Mouse (Mus musculus): ENCODE results near the gene Pir. TPM values are rescaled to one million over a fixed set of nuclear protein-coding genes. Genes with fewer than 3 reads are reported as not detected.

Pir gene
- polyA plus RNA-seq, 1 experiment, result 6.3 TPM

DNA sequence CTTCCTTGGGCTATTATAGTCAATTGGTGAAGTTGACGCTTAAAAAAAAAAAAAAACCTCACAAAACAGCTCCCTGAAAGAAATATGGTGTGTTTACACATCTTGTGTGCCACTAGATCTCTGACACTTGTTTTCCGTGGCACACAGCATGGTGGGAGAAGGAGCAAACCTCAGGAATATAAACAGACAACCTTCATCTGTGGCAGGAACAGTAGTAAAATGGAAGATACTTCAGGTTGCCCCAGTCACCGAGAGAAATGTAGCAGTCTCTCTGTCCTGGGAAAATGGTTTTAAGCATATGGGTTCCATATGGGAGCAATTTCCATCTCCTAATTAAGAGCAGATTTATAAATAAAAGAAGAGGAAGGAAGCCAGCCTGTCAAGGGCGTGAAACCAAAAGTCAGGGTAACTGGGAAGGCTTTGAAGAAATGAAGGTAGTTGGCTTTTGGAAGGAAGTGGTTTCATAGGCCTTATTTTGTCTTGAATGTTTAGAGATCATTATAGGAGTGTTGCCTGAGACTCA lies 54.3 kb downstream of the Pir start:
- no peak overlapping the region for H3K4me3 ChIP-seq (ENCODE audit: insufficient read depth, low read length)
- TF ChIP-seq POLR2A (IDR thresholded peaks at IDR 0.05; ENCODE audit: extremely low read depth, insufficient read depth, low read length) (no peak), CTCF (IDR thresholded peaks at IDR 0.05; ENCODE audit: extremely low read depth, insufficient read depth, low read length) (no peak)
- no peaks in the 10 kb centered on the region for H3K4me1 ChIP-seq (ENCODE audit: control insufficient read depth, insufficient read depth, low read length)
- H3K27ac ChIP-seq (ENCODE audit: insufficient read depth, low read length), result no peak overlapping the region

DNA sequence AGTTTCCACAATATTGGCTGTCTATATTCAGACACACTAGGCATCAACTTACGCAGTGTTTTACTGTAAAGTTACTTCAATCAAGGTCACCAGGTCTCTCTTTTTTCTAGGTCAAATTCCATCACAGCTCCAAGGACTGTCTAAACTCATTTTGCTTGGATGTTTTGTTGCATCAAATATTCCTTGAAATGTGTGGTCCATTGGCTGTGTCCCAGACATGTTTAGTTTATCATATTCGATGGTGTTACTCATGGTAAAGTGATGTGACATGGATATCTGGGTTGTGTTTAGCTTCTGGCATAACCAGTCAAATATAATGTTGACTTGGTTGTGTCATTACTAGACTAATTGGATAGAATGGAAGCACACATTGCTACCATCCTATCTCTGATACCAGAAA lies 61.2 kb downstream of the Pir start:
- Histone ChIP-seq H3K4me3 (ENCODE audit: insufficient read depth, low read length) (no peak overlapping the region), H3K27ac (ENCODE audit: insufficient read depth, low read length) (no peak overlapping the region), H3K4me1 (ENCODE audit: control insufficient read depth, insufficient read depth, low read length) (no peaks in the 10 kb centered on the region)
- TF ChIP-seq POLR2A (IDR thresholded peaks at IDR 0.05; ENCODE audit: extremely low read depth, insufficient read depth, low read length), result no peak
- no peak for TF ChIP-seq CTCF (IDR thresholded peaks at IDR 0.05; ENCODE audit: extremely low read depth, insufficient read depth, low read length)

DNA sequence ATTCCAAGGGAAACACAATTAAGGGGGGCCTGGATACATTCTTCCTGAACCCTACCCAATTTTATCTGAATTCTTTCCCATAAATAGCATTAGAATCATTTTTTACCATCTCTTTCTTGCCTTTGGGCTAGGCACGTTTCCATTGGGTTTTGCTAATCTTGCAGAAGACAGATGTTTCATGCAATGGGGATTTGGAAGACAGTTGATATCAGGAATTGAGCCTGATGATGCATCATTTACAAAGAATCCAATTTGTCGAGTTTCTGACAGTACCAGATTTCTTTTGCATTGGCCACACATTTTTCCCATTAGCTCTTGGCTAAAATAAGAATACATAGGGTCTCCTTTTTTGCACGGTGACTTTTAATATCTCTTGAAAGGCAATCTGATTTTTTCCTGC lies 61.6 kb downstream of the Pir start:
- TF ChIP-seq CTCF (IDR thresholded peaks at IDR 0.05; ENCODE audit: extremely low read depth, insufficient read depth, low read length) (no peak), POLR2A (IDR thresholded peaks at IDR 0.05; ENCODE audit: extremely low read depth, insufficient read depth, low read length) (no peak)
- Histone ChIP-seq H3K4me1 (ENCODE audit: control insufficient read depth, insufficient read depth, low read length) (no peaks in the 10 kb centered on the region), H3K27ac (ENCODE audit: insufficient read depth, low read length) (no peak overlapping the region), H3K4me3 (ENCODE audit: insufficient read depth, low read length) (no peak overlapping the region)

DNA sequence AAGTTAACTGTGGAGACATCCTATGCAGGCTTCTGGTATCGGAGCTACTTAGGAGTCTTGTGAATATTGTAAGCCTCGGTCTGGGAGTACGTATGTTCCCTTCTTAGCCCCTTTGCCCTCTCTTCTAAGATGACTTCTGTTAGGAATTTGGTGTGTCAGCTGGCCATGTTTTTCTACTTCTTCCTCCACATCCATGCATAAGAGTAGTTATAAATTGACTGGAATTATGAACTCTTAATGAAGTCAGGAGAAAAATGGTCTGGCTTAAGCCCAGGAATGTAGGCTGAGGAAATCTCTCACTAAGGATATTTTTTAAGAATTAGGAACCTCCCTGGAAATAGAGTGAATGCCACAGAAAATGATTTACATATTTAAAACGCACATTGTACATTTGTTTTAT lies 69.4 kb downstream of the Pir start:
- TF ChIP-seq CTCF (IDR thresholded peaks at IDR 0.05; ENCODE audit: extremely low read depth, insufficient read depth, low read length), result no peak
- TF ChIP-seq POLR2A (IDR thresholded peaks at IDR 0.05; ENCODE audit: extremely low read depth, insufficient read depth, low read length), result no peak
- Histone ChIP-seq H3K27ac (ENCODE audit: insufficient read depth, low read length) (no peak overlapping the region), H3K4me3 (ENCODE audit: insufficient read depth, low read length) (no peak overlapping the region), H3K4me1 (ENCODE audit: control insufficient read depth, insufficient read depth, low read length) (no peaks in the 10 kb centered on the region)

DNA sequence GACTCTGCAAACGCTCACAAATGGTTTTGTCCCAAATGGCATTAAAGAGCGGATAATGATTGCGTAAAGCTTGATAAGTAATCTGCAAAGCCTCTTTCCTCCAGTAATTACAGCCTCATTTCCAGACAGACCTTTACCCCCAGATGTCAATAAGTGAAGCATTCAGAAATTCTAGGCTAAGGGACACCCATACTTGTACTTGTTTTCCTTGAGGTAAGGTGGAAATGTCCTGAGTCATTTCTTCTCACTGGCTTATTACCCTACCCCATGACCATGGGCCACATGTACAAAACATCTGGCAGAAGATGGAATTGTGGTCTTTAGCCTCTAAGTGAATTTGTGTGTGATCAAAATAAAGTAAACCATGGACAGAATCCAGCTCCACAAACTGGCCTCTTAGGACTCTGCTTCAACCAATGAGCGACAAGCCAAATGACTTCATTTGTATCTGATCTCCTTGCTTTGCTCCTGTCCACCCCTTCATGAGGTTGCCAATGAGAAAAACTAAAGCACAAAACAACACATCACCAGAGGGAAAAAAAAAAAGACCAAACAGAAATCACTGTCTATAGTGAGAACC lies 76.3 kb downstream of the Pir start:
- no peaks in the 10 kb centered on the region for H3K4me1 ChIP-seq (ENCODE audit: control insufficient read depth, insufficient read depth, low read length)
- TF ChIP-seq CTCF (IDR thresholded peaks at IDR 0.05; ENCODE audit: extremely low read depth, insufficient read depth, low read length) (no peak), POLR2A (IDR thresholded peaks at IDR 0.05; ENCODE audit: extremely low read depth, insufficient read depth, low read length) (no peak)
- no peak overlapping the region for H3K27ac ChIP-seq (ENCODE audit: insufficient read depth, low read length)
- no peak overlapping the region for H3K4me3 ChIP-seq (ENCODE audit: insufficient read depth, low read length)

DNA sequence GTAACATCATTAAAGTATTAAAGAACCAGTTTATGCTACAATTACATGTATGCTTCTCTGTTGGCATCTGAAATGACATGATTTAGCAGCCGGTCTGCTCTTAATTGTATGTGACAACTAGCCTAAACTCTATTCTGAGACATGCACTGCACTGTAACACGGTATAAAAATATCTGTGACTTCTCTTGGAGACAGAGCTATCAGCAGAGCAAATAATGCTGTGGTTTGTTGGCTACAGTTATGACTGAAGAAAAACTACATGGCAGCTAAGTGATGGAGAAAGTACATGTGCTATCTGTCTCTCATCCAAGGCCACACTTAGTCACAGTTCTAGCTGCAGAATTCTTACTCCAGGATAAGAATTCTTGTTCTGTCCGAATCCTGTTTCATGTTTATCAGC lies 79.8 kb downstream of the Pir start:
- Histone ChIP-seq H3K4me1 (ENCODE audit: control insufficient read depth, insufficient read depth, low read length) (no peaks in the 10 kb centered on the region), H3K27ac (ENCODE audit: insufficient read depth, low read length) (no peak overlapping the region), H3K4me3 (ENCODE audit: insufficient read depth, low read length) (no peak overlapping the region)
- TF ChIP-seq CTCF (IDR thresholded peaks at IDR 0.05; ENCODE audit: extremely low read depth, insufficient read depth, low read length) (no peak), POLR2A (IDR thresholded peaks at IDR 0.05; ENCODE audit: extremely low read depth, insufficient read depth, low read length) (no peak)

DNA sequence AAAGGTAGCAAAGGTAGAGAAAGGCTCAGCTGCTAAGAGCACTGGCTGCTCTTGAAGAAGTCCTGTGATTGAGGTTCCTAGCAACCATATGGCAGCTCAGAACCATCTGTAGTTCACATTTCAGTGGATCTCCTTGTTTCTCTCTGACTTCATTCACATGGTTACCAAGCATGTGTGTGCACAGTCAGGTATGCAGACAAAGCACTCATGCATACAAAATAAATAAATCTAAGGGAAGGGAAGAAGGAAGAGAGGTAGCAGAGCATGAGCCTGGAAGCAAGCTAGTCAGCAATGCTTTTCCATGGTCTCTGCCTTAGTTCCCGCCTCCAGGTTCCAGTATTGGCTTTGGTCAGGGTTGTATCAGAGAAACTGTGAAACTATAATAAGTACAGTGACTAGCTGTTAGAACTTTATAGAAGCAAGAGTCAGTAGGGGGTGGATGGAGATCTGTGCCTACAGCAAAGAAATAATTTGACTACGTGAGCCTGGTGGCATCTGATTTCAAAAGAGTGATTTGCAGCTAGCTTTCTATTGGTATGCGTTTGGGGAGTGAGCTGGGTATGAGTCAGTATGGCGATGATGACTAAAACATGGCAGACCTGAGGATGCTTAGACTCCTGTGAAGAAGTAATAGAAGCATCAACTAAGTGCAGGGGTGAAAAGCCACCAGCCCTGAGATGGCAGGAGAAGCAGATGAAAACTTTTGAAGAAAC lies 96.1 kb downstream of the Pir start:
- H3K4me1 ChIP-seq (ENCODE audit: control insufficient read depth, insufficient read depth, low read length), result no peaks in the 10 kb centered on the region
- H3K27ac ChIP-seq (ENCODE audit: insufficient read depth, low read length), result no peak overlapping the region
- TF ChIP-seq CTCF (IDR thresholded peaks at IDR 0.05; ENCODE audit: extremely low read depth, insufficient read depth, low read length) (no peak), POLR2A (IDR thresholded peaks at IDR 0.05; ENCODE audit: extremely low read depth, insufficient read depth, low read length) (no peak)
- H3K4me3 ChIP-seq (ENCODE audit: insufficient read depth, low read length), result no peak overlapping the region

DNA sequence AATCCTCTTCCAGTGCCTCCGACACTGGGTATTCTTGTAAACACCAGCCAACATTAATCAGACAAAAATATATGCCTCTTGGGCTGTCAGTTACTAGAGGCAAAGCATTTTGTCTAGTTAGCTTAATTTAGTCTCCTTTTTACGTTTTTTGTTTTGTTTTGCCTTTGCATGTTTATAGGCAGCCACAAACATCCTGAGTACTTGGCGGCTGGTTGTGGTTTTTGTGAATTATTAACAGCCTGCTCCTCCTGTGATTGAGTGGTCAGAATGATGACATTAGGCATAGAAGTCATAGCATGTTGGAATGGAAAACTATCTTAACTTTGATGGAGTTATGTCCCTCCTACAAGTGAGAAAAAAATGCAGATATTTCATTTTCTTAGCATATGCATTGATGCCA lies 101.4 kb downstream of the Pir start:
- H3K4me1 ChIP-seq (ENCODE audit: control insufficient read depth, insufficient read depth, low read length), result no peaks in the 10 kb centered on the region
- no peak overlapping the region for H3K27ac ChIP-seq (ENCODE audit: insufficient read depth, low read length)
- TF ChIP-seq CTCF (IDR thresholded peaks at IDR 0.05; ENCODE audit: extremely low read depth, insufficient read depth, low read length), result no peak
- no peak for TF ChIP-seq POLR2A (IDR thresholded peaks at IDR 0.05; ENCODE audit: extremely low read depth, insufficient read depth, low read length)
- H3K4me3 ChIP-seq (ENCODE audit: insufficient read depth, low read length), result no peak overlapping the region

DNA sequence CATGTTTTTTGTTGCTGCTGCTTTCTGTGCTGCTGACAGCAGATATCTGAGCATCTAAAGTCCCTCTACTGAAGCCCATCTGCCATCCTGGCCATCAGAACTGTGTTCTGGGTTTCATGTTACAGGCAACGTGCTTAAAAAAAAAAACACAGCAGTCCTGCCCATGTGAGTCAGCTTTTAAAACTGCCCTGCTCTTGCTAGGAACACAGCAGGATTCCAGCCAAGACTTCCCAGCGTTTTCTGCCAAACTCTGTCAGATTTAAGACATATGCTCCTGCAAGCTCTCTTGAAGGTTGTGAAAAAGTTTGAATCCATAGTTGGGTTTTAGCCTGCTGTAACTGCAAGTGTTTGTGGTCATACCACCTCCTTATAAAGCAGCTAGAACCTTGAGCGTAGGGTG lies 103.9 kb downstream of the Pir start, which contains the start of gene Vegfd:
Vegfd (plus strand) TSS at position 298 of the 400 bp plus-strand sequence.
- Histone ChIP-seq H3K4me1 (ENCODE audit: control insufficient read depth, insufficient read depth, low read length) (no peaks in the 10 kb centered on the region), H3K27ac (ENCODE audit: insufficient read depth, low read length) (no peak within 1 kb of the TSS), H3K4me3 (ENCODE audit: insufficient read depth, low read length) (no peak within 1 kb of the TSS)
- no peak for TF ChIP-seq POLR2A (IDR thresholded peaks at IDR 0.05; ENCODE audit: extremely low read depth, insufficient read depth, low read length)

DNA sequence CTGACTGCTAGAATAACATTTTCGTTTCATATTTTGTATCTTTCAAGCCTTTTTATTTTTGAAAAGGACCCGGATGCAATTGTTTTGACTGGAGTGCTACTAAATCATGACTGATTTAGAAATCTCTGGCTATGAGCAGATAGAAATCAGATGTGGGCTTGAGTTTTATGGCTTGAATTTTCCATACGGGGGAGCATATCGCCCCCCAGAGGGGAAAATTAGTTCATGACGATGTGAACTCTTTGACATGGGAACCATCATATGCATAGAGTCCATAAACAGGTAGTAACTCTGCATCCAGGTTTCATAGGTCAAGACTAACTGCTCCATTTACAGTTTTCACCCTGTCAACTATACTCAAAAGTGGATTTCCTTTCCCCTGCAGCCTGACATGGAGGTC lies 105.4 kb downstream of the Pir start:
- H3K4me3 ChIP-seq (ENCODE audit: insufficient read depth, low read length), result no peak overlapping the region
- no peak for TF ChIP-seq CTCF (IDR thresholded peaks at IDR 0.05; ENCODE audit: extremely low read depth, insufficient read depth, low read length)
- no peak for TF ChIP-seq POLR2A (IDR thresholded peaks at IDR 0.05; ENCODE audit: extremely low read depth, insufficient read depth, low read length)
- no peak overlapping the region for H3K27ac ChIP-seq (ENCODE audit: insufficient read depth, low read length)
- H3K4me1 ChIP-seq (ENCODE audit: control insufficient read depth, insufficient read depth, low read length), result no peaks in the 10 kb centered on the region
